Comparison of ENCODE assay signal across 9 mouse cellular contexts in genomic region chr15:78554545-78555313, GRCm38 (mm10). TPM values are rescaled to one million over a fixed set of nuclear protein-coding genes. Genes with fewer than 3 reads are reported as not detected.
DNase-seq lines count a peak whose midpoint lies in the region; ATAC-seq and TF ChIP-seq lines count a peak whose summit lies in the region.
"Had no signal": no experiment of that assay in that cellular context is flagged by ENCODE, and none has a peak within 500 bp of the region (broad histone marks: within the 10 kb centered on the region; RNA-seq: fewer than 3 reads in every experiment).

No protein-coding gene starts in this region.

- no peak overlapping the region for H3K4me3 ChIP-seq in midbrain, embryonic 13.5 days (replicated peaks)
- no peak overlapping the region for H3K4me3 ChIP-seq in midbrain, embryonic 15.5 days
- no peak overlapping the region for H3K4me3 ChIP-seq in intestine, postnatal 0 days (ENCODE audit: low read depth, low read length)

- no peak for ATAC-seq in midbrain, embryonic 13.5 days
- ATAC-seq in midbrain, embryonic 15.5 days (replicated peaks), result no peak
- ATAC-seq in intestine, postnatal 0 days, result no peak
- ATAC-seq in CD4-positive, CD25-positive, alpha-beta regulatory T cell, adult 4 months, result no peak

- intact Hi-C loops in heart, postnatal 25 days (cut with DNase I), result no loop called here

- H3K27me3 ChIP-seq in midbrain, embryonic 13.5 days, result no peaks in the 10 kb centered on the region
- H3K27me3 ChIP-seq in midbrain, embryonic 15.5 days (replicated peaks), result no peaks in the 10 kb centered on the region
- no peaks in the 10 kb centered on the region for H3K27me3 ChIP-seq in intestine, postnatal 0 days (replicated peaks; ENCODE audit: control insufficient read depth, insufficient read depth, low read length)

- H3K27ac ChIP-seq in midbrain, embryonic 13.5 days, result no peak overlapping the region
- H3K27ac ChIP-seq in midbrain, embryonic 15.5 days, result no peak overlapping the region
- no peak overlapping the region for H3K27ac ChIP-seq in intestine, postnatal 0 days (ENCODE audit: low read depth, low read length)

- peak; percentile 25 for DNase-seq in heart, adult 8-10 months (ENCODE audit: low spot score)
- no peak for DNase-seq in heart, postnatal 25 days (ENCODE audit: low spot score)
- DNase-seq in testis, postnatal 14 days (ENCODE audit: low spot score), result peak; percentile 44
- DNase-seq in frontal cortex, postnatal 36 days (ENCODE audit: low spot score in 2 of 2), result no peak

- H3K36me3 ChIP-seq in midbrain, embryonic 13.5 days, result no peaks in the 10 kb centered on the region
- H3K36me3 ChIP-seq in midbrain, embryonic 15.5 days (replicated peaks), result no peaks in the 10 kb centered on the region
- H3K36me3 ChIP-seq in intestine, postnatal 0 days (ENCODE audit: control insufficient read depth, insufficient read depth), result no peaks in the 10 kb centered on the region

- H3K9ac ChIP-seq in midbrain, embryonic 13.5 days (replicated peaks), result no peak overlapping the region
- H3K9ac ChIP-seq in midbrain, embryonic 15.5 days, result no peak overlapping the region
- no peak overlapping the region for H3K9ac ChIP-seq in intestine, postnatal 0 days (ENCODE audit: low read depth, low read length)

- 0 out of 2 replicates have a peak overlapping the region, but pooled peaks have one; percentile 3 for H3K4me2 ChIP-seq in midbrain, embryonic 13.5 days (replicated peaks)
- H3K4me2 ChIP-seq in midbrain, embryonic 15.5 days, result no peak overlapping the region; the same call in 1 of the 2 replicates
- no peak overlapping the region for H3K4me2 ChIP-seq in intestine, postnatal 0 days (replicated peaks; ENCODE audit: low read depth)

- TF ChIP-seq CTCF in intestine, postnatal 0 days (IDR thresholded peaks at IDR 0.05; ENCODE audit: low read depth), result peak; percentile 37

- peaks cover 13% of the 10 kb centered on the region; the same call in 1 of the 2 replicates for H3K9me3 ChIP-seq in midbrain, embryonic 13.5 days
- peaks cover 12% of the 10 kb centered on the region; the same call in 1 of the 2 replicates for H3K9me3 ChIP-seq in midbrain, embryonic 15.5 days
- H3K9me3 ChIP-seq in intestine, postnatal 0 days (ENCODE audit: control insufficient read depth), result peaks cover 9% of the 10 kb centered on the region; the same call in 1 of the 2 replicates

- no peaks in the 10 kb centered on the region for H3K4me1 ChIP-seq in midbrain, embryonic 13.5 days (replicated peaks)
- no peaks in the 10 kb centered on the region for H3K4me1 ChIP-seq in midbrain, embryonic 15.5 days
- no peaks in the 10 kb centered on the region for H3K4me1 ChIP-seq in intestine, postnatal 0 days (replicated peaks; ENCODE audit: control insufficient read depth, insufficient read depth, low read length)

- WGBS in midbrain, embryonic 13.5 days, result 71% methylated on average over 25 of the region's 25 CpGs
- WGBS in midbrain, embryonic 15.5 days, result 64% methylated on average over 25 of the region's 25 CpGs
- WGBS in intestine, postnatal 0 days, result 63% methylated on average over 25 of the region's 25 CpGs

RNA-seq across cellular contexts. Expression of gene Sstr3, which starts 10.2 kb away (rescaled TPM):
- not detected for total RNA-seq in heart, adult 8-10 months (2022)
- total RNA-seq in heart, postnatal 25 days (2021), result not detected
- polyA plus RNA-seq in midbrain, embryonic 13.5 days (2015; fragmentation: Nextera tagmentation; extraction: Ambion mirVana), result 0.15 and 0.26 TPM in 2 replicates
- 0.31 and 0.56 TPM in 2 replicates for polyA plus RNA-seq in midbrain, embryonic 15.5 days (2015; fragmentation: Nextera tagmentation; extraction: Ambion mirVana)
- polyA plus RNA-seq in intestine, postnatal 0 days (2015; fragmentation: Nextera tagmentation; extraction: Ambion mirVana), result 0.05 and 0.10 TPM in 2 replicates
- polyA plus RNA-seq in CD4-positive, CD25-positive, alpha-beta regulatory T cell, adult 4 months (2017; shearing (Covaris generic)), result not detected
- total RNA-seq: common myeloid progenitor, adult 5-6 weeks had no signal

RNA-seq across cellular contexts. Expression of gene Rac2, which starts 17.9 kb away (rescaled TPM):
- total RNA-seq in heart, adult 8-10 months (2022), result 1 to 10 TPM; 1.2 to 7.6 (median 2.7) TPM
- total RNA-seq in heart, postnatal 25 days (2021), result 1 to 10 TPM; 5.1 to 5.6 TPM
- polyA plus RNA-seq in midbrain, embryonic 13.5 days (2015; fragmentation: Nextera tagmentation; extraction: Ambion mirVana), result 3.2 and 5.6 TPM in 2 replicates
- 7.4 and 8.4 TPM in 2 replicates for polyA plus RNA-seq in midbrain, embryonic 15.5 days (2015; fragmentation: Nextera tagmentation; extraction: Ambion mirVana)
- 9.0 and 9.9 TPM in 2 replicates for polyA plus RNA-seq in intestine, postnatal 0 days (2015; fragmentation: Nextera tagmentation; extraction: Ambion mirVana)
- 1,000 to 10,000 TPM; 2,983 to 4,093 TPM for polyA plus RNA-seq in CD4-positive, CD25-positive, alpha-beta regulatory T cell, adult 4 months (2017; shearing (Covaris generic))

RNA-seq across cellular contexts. Expression of gene C1qtnf6, which starts 23.5 kb away (rescaled TPM):
- 10 to 100 TPM in 1 of 4 experiments, 1 to 10 TPM in 3; 8.2 to 12.6 (median 9.5) TPM for total RNA-seq in heart, adult 8-10 months (2022)
- 10 to 100 TPM; 56.6 to 59.4 TPM for total RNA-seq in heart, postnatal 25 days (2021)
- polyA plus RNA-seq in midbrain, embryonic 13.5 days (2015; fragmentation: Nextera tagmentation; extraction: Ambion mirVana), result 4.8 and 5.6 TPM in 2 replicates
- polyA plus RNA-seq in midbrain, embryonic 15.5 days (2015; fragmentation: Nextera tagmentation; extraction: Ambion mirVana), result 6.6 and 7.5 TPM in 2 replicates
- polyA plus RNA-seq in intestine, postnatal 0 days (2015; fragmentation: Nextera tagmentation; extraction: Ambion mirVana), result 14.3 and 16.0 TPM in 2 replicates
- polyA plus RNA-seq in CD4-positive, CD25-positive, alpha-beta regulatory T cell, adult 4 months (2017; shearing (Covaris generic)), result 10 to 100 TPM; 10.2 to 14.3 TPM

RNA-seq across cellular contexts. Expression of gene Cyth4, which starts 42.1 kb away (rescaled TPM):
- total RNA-seq in heart, adult 8-10 months (2022), result 1 to 10 TPM; 4.2 to 8.7 (median 5.3) TPM
- total RNA-seq in heart, postnatal 25 days (2021), result 1 to 10 TPM; 5.5 to 5.8 TPM
- 3.7 and 5.8 TPM in 2 replicates for polyA plus RNA-seq in midbrain, embryonic 13.5 days (2015; fragmentation: Nextera tagmentation; extraction: Ambion mirVana)
- polyA plus RNA-seq in midbrain, embryonic 15.5 days (2015; fragmentation: Nextera tagmentation; extraction: Ambion mirVana), result 5.6 and 6.4 TPM in 2 replicates
- 2.5 and 3.1 TPM in 2 replicates for polyA plus RNA-seq in intestine, postnatal 0 days (2015; fragmentation: Nextera tagmentation; extraction: Ambion mirVana)
- polyA plus RNA-seq in CD4-positive, CD25-positive, alpha-beta regulatory T cell, adult 4 months (2017; shearing (Covaris generic)), result 100 to 1,000 TPM; 299 to 603 TPM

RNA-seq across cellular contexts. Expression of gene Il2rb, which starts 59.7 kb away (rescaled TPM):
- total RNA-seq in heart, adult 8-10 months (2022), result under 1 TPM; 0.13 to 0.57 (median 0.34) TPM
- total RNA-seq in heart, postnatal 25 days (2021), result under 1 TPM; 0.06 to 0.26 TPM
- not detected in 2 replicates for polyA plus RNA-seq in midbrain, embryonic 13.5 days (2015; fragmentation: Nextera tagmentation; extraction: Ambion mirVana)
- polyA plus RNA-seq in midbrain, embryonic 15.5 days (2015; fragmentation: Nextera tagmentation; extraction: Ambion mirVana), result 0.05 TPM in 1 of 2 replicates, not detected in the other
- 0.58 and 0.63 TPM in 2 replicates for polyA plus RNA-seq in intestine, postnatal 0 days (2015; fragmentation: Nextera tagmentation; extraction: Ambion mirVana)
- 100 to 1,000 TPM; 529 to 771 TPM for polyA plus RNA-seq in CD4-positive, CD25-positive, alpha-beta regulatory T cell, adult 4 months (2017; shearing (Covaris generic))

Comparison
In these comparisons a context has a peak if more than half of its experiments do, and no peak if none do; other contexts are left out.
1. DNase-seq: peak in heart, adult 8-10 months (single experiment) and testis, postnatal 14 days (single experiment); none in heart, postnatal 25 days (single experiment) and frontal cortex, postnatal 36 days (0 of 2).
2. RNA of gene Rac2, which starts 17.9 kb away (polyA plus RNA-seq): 2,983 to 4,093 TPM in CD4-positive, CD25-positive, alpha-beta regulatory T cell, adult 4 months; 9.0 to 9.9 TPM in intestine, postnatal 0 days, 7.4 to 8.4 TPM in midbrain, embryonic 15.5 days and 3.2 to 5.6 TPM in midbrain, embryonic 13.5 days; every median in the first group is over 100 times any median in the second.